Mouse (Mus musculus) G1E (cell line): ENCODE measurements at regions not wholly inside any gene's neighbourhood (a gene's known extent, or its start where the extent isn't known, plus 50 kb on each side); places are given as distances from the start of the nearest gene placed in this dataset.

Source experiments
- ATAC-seq: 2 replicates; pipeline ENCODE4 v1.8.0; 2016; ENCODE audit warnings: mild to moderate bottlenecking; ENCODE audit not compliant: insufficient number of reproducible peaks, poor library complexity, low FRiP score, severe bottlenecking; ENCODE audit errors: extremely low read depth
- DNase-seq: peaks from one replicate; pipeline ENCODE4 v3.0.0; 2012; ENCODE audit warnings: low spot score
- H3K27me3 ChIP-seq: 2 replicates; pipeline ENCODE4 v1.6.1; 2012; ENCODE audit warnings: mild to moderate bottlenecking, low read length, inconsistent platforms; ENCODE audit not compliant: insufficient read depth
- H3K36me3 ChIP-seq: replicated peaks from 2 replicates; pipeline ENCODE3; 2012; ENCODE audit warnings: mild to moderate bottlenecking, inconsistent platforms
- H3K4me1 ChIP-seq: 2 replicates; pipeline ENCODE4 v1.6.1; 2012; ENCODE audit warnings: low read depth, low read length, inconsistent platforms, mixed read lengths; ENCODE audit not compliant: insufficient read depth
- H3K4me3 ChIP-seq: 2 replicates; pipeline ENCODE4 v1.5.1; 2012; ENCODE audit warnings: low read depth, mild to moderate bottlenecking, inconsistent platforms, low read length, moderate library complexity, mixed read lengths
- H3K9me3 ChIP-seq: replicated peaks from 2 replicates; pipeline ENCODE4 v1.6.1; 2012; ENCODE audit warnings: inconsistent platforms
- CTCF ChIP-seq: IDR thresholded peaks from 2 replicates; pipeline ENCODE4 v1.5.1; 2012; ENCODE audit warnings: low read depth, low read length, inconsistent platforms, mixed read lengths
- GATA1 ChIP-seq: IDR thresholded peaks from 2 replicates; pipeline ENCODE4 v1.6.1; 2012; ENCODE audit warnings: borderline replicate concordance, low read length, inconsistent platforms, mixed read lengths
- GATA2 ChIP-seq: IDR thresholded peaks from 2 replicates; pipeline ENCODE4 v1.6.1; 2012; ENCODE audit warnings: low read depth, low read length, inconsistent platforms, borderline replicate concordance
- POLR2AphosphoS5 ChIP-seq: IDR thresholded peaks from 2 replicates; pipeline ENCODE4 v1.6.1; 2012; ENCODE audit warnings: low read depth, low read length, inconsistent platforms; ENCODE audit not compliant: insufficient replicate concordance
- TAL1 ChIP-seq: conservative IDR thresholded peaks from 2 replicates; pipeline ENCODE4 v1.6.1; 2012; ENCODE audit warnings: low read depth, low read length, inconsistent platforms, mixed read lengths

DNA sequence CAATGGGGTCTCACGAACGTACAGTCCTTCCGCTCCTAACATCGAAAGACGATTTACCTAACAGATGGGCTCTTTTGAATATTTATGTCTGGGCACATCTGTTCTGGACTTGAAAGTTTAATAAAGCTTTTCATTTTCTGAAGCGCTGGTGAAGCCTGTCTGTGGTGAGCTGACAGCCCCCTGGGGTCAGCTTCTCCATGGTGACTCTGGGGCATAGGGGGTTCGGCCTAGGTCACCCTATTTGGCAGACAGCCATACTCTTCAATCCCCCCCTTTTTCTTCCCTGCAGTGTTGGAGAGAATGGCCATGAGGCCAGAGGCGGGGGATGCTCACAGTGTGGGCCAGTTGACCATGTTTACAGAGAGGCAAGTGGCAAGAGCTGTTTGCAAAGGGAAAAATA lies 232.8 kb downstream of the Slc4a3 start:
- DNase-seq (no peak), ATAC-seq (no peak)
- H3K27me3 ChIP-seq, result no peaks in the 10 kb centered on the region
- H3K4me3 ChIP-seq, result no peak overlapping the region
- no peaks in the 10 kb centered on the region for H3K4me1 ChIP-seq
- H3K36me3 ChIP-seq, result no peaks in the 10 kb centered on the region
- H3K9me3 ChIP-seq, result peaks cover 39% of the 10 kb centered on the region
- TF ChIP-seq GATA2 (no peak), GATA1 (no peak), CTCF (no peak), POLR2AphosphoS5 (no peak), TAL1 (no peak)

DNA sequence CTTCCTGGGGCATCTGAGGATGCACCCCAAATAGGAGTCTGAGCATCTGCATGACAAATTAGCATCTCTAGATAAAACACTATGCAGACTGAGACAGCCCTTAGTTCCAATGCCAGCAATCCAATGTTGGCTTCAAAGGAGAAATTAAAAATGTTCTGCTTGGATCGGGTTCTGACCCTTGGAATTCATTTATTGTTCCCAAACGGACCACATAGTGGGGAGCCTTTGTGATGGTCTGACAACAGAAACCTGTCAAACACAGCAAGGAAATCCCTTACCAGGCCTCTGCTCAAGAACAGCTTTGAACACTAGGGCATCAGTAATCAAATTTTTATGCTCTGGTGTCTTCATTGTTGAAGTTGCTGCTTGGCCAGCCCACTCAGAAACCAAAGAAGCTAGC lies 237.1 kb downstream of the Slc4a3 start:
- Histone ChIP-seq H3K9me3 (peaks cover 41% of the 10 kb centered on the region), H3K27me3 (no peaks in the 10 kb centered on the region), H3K36me3 (no peaks in the 10 kb centered on the region), H3K4me1 (no peaks in the 10 kb centered on the region), H3K4me3 (no peak overlapping the region)
- ATAC-seq (no peak), DNase-seq (no peak)
- TF ChIP-seq GATA1, result no peak
- no peak for TF ChIP-seq TAL1
- TF ChIP-seq CTCF, result no peak
- no peak for TF ChIP-seq GATA2
- no peak for TF ChIP-seq POLR2AphosphoS5

DNA sequence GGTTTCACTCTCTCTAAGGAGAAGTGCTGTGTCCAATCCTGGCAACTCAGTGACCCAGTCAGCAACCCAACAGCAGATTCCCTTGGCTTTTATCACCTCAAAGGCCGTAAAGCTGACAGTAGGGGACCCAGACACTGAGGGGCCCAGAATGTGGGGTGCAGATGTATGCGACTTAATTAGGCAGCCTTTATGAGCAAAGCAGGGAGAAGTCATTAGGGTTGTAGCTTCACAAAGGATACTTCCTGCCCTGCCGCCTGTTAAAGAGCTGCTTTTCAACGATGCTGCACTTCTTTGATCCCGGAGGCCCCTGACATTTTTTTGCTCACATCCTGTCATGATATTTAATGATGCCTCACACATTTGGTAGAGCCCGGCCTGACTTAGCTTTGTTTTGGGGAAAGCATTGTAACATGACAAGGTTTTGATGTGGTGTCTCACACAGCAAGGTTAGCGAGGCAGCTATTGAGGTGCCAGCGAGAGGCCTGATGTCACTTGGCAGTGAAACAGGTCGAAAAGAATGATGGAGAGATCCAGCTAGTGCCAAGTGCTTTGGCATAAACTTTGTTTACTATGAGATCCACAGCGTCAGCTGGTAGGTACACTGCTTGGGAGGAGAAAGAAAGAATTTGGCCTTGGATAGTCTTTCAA lies 240.2 kb downstream of the Slc4a3 start:
- Histone ChIP-seq H3K4me3 (no peak overlapping the region), H3K36me3 (no peaks in the 10 kb centered on the region), H3K27me3 (no peaks in the 10 kb centered on the region), H3K9me3 (peaks cover 46% of the 10 kb centered on the region), H3K4me1 (no peaks in the 10 kb centered on the region)
- ATAC-seq (no peak), DNase-seq (no peak)
- TF ChIP-seq CTCF, result no peak

DNA sequence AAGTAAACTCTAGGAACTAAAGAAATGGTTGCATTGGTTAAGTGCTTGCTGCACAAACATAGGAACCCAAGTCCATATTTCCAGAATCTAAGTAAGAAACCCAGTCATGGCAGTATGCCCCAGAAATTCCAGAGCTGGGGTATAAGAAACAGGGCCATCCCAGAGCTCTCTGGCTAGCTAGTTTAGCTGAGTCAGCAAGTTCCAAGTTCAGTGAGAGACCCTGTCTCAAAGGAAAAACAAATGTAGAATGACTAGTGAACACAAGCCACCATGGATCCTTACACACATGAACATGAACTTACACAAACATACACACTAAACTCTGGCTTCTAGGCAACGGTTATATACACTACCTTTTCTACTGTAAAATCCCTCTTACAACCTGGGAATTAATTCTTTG lies 245.4 kb downstream of the Slc4a3 start:
- DNase-seq, result no peak
- no peaks in the 10 kb centered on the region for H3K36me3 ChIP-seq
- ATAC-seq, result no peak
- no peak overlapping the region for H3K4me3 ChIP-seq
- no peaks in the 10 kb centered on the region for H3K27me3 ChIP-seq
- no peaks in the 10 kb centered on the region for H3K4me1 ChIP-seq
- H3K9me3 ChIP-seq, result peaks cover 51% of the 10 kb centered on the region
- no peak for TF ChIP-seq POLR2AphosphoS5
- TF ChIP-seq CTCF, result no peak
- TF ChIP-seq GATA2, result no peak
- no peak for TF ChIP-seq GATA1
- no peak for TF ChIP-seq TAL1

DNA sequence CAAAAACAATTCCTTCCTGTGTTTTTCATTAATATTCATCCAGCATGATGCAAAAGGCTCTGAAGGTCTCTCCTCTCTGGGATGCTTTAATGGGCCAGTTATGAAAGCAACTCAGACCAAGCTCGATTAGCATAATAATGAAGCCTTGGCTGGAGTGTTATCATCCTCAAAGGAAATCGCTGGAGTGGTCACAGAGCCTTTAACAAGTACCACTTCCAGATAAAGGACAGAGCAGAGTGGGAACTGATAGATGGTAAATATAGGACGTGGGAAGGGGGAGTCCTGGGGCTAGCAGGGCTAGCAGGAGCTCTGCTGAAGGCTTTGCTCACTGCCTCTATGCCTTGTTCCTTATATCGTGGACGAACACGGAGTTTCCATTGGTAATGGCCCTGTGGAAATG lies 251.7 kb downstream of the Slc4a3 start:
- Histone ChIP-seq H3K9me3 (peaks cover 36% of the 10 kb centered on the region), H3K4me1 (no peaks in the 10 kb centered on the region), H3K4me3 (no peak overlapping the region), H3K36me3 (no peaks in the 10 kb centered on the region), H3K27me3 (no peaks in the 10 kb centered on the region)
- DNase-seq, result no peak
- TF ChIP-seq POLR2AphosphoS5 (no peak), GATA1 (no peak), CTCF (no peak), GATA2 (no peak), TAL1 (no peak)
- no peak for ATAC-seq

DNA sequence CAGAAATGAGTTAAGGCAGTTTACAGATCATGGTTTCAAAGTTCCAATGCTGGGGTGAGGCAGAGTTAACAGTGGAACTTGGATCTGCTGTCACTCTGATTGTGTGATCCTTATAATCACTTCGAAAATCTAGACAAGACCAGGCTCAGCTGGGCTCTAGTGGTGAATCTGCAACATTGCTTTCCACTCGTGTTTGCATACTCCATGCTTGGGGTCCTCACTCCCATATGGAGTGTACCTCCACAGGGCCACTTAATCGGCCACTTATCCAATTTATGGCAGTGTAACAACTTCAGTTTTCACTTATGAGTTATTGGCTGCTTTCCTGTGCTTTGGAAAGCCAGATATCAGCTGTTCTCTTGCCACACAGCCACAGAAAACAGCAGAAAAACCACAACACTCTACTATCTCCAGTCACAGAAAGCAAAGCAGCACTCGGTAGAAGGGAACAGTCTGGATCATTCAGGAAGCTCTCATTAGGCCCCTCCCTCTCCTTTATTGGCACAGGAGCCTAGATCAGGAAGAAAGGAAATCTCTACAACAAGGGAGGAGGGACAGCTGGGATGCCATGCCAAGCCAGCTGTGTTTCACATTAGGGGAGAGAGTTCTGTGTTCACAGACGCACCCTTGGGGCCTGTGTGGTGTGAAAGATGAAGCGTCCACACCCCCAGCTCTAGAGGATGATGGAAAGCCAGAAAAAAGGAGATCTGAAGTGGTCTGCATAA lies 252.5 kb downstream of the Slc4a3 start:
- no peak for DNase-seq
- no peak overlapping the region for H3K4me3 ChIP-seq
- ATAC-seq, result no peak
- H3K9me3 ChIP-seq, result peaks cover 35% of the 10 kb centered on the region
- H3K4me1 ChIP-seq, result no peaks in the 10 kb centered on the region
- no peaks in the 10 kb centered on the region for H3K36me3 ChIP-seq
- H3K27me3 ChIP-seq, result no peaks in the 10 kb centered on the region
- TF ChIP-seq CTCF (no peak), POLR2AphosphoS5 (no peak), GATA1 (no peak), TAL1 (no peak), GATA2 (no peak)
